Mouse (Mus musculus): ENCODE data around the gene Prune2.

- TF ChIP-seq POLR2A (IDR thresholded peaks at IDR 0.05; ENCODE audit: low read depth, low read length) (no peak), CTCF (IDR thresholded peaks at IDR 0.05; ENCODE audit: extremely low read depth, insufficient read depth, insufficient read length, insufficient replicate concordance) (no peak)
Measured at GRCm38 (mm10) chr19:17071205-17071604, 115.3 kb downstream of the Prune2 start.

Measured in spleen, adult 2 months (tissue).